Mouse (Mus musculus) erythroblast, embryonic 14.5 days (primary cell): ENCODE results near the gene Alg9.

Source experiments
- GATA1 ChIP-seq: IDR thresholded peaks from 2 replicates; pipeline ENCODE4 v1.6.1; 2012; ENCODE audit warnings: low read length, inconsistent platforms, mixed read lengths
- TAL1 ChIP-seq: IDR thresholded peaks from 3 replicates; pipeline ENCODE4 v1.6.1; 2012; ENCODE audit warnings: low read length, inconsistent platforms, mixed read lengths

- TF ChIP-seq TAL1 (no peak), GATA1 (no peak)
These were observed 115.8 kb downstream of the Alg9 start for GRCm38 (mm10) chr9:50890494-50891090.
